Mouse (Mus musculus) megakaryocyte, embryonic 14.5 days (primary cell): ENCODE data around the gene Cbfa2t3. TPM values are rescaled to one million over a fixed set of nuclear protein-coding genes. Genes with fewer than 3 reads are reported as not detected.

Experiments
- H3K27me3 ChIP-seq: replicated peaks from 2 replicates; pipeline ENCODE3; 2012; ENCODE audit warnings: inconsistent platforms
- H3K36me3 ChIP-seq: replicated peaks from 2 replicates; pipeline ENCODE3; 2012; ENCODE audit warnings: low read length, inconsistent platforms, mixed read lengths
- H3K4me1 ChIP-seq: 2 replicates; pipeline ENCODE4 v1.6.1; 2012; ENCODE audit warnings: inconsistent platforms
- H3K4me3 ChIP-seq: replicated peaks from 2 replicates; pipeline ENCODE3; 2012; ENCODE audit warnings: moderate library complexity, mild to moderate bottlenecking, inconsistent platforms
- H3K9me3 ChIP-seq: 2 replicates; pipeline ENCODE4 v1.6.1; 2012; ENCODE audit warnings: inconsistent platforms
- FLI1 ChIP-seq: IDR thresholded peaks from 2 replicates; pipeline ENCODE4 v1.6.1; 2012; ENCODE audit warnings: low read length, inconsistent platforms, mixed read lengths
- GATA1 ChIP-seq: IDR thresholded peaks from 3 replicates; pipeline ENCODE4 v1.6.1; 2012; ENCODE audit warnings: mixed read lengths, low read length, inconsistent platforms, borderline replicate concordance
- polyA plus RNA-seq: library from polyadenylated mRNA; stranded (reverse); fragments of >175 nt; gene quantifications from 2 replicates; pipeline ENCODE4 v1.2.3, GENCODE M21; 2012; ENCODE audit warnings: low replicate concordance; ENCODE audit not compliant: insufficient read depth

Cbfa2t3 gene
- polyA plus RNA-seq, 1 experiment = 54.9 TPM

DNA sequence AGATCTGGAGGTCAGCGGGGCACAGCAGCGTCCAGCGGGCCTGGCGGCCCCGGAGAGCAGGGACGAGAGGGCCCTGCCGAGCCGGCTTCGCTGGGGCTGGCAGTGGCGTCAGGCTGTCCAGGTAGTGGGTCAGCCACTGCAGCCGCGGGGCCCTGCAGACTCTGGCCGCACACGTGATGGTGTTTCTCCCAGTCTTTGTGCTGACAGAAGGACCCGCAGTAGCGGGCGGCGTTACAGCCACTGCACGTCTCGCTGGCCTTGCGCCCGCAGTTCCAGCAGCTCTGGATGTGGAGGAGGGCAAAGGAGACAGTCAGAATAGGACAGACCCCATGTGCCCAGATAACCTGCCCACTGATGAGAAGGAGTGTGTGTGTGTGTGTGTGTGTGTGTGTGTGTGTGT lies 68.2 kb downstream of the Cbfa2t3 start:
- peaks cover 48% of the 10 kb centered on the region for H3K4me1 ChIP-seq
- no peaks in the 10 kb centered on the region for H3K9me3 ChIP-seq
- H3K27me3 ChIP-seq = no peaks in the 10 kb centered on the region
- H3K4me3 ChIP-seq = no peak overlapping the region
- no peak for TF ChIP-seq GATA1
- TF ChIP-seq FLI1 = no peak
- H3K36me3 ChIP-seq = peaks cover 91% of the 10 kb centered on the region

DNA sequence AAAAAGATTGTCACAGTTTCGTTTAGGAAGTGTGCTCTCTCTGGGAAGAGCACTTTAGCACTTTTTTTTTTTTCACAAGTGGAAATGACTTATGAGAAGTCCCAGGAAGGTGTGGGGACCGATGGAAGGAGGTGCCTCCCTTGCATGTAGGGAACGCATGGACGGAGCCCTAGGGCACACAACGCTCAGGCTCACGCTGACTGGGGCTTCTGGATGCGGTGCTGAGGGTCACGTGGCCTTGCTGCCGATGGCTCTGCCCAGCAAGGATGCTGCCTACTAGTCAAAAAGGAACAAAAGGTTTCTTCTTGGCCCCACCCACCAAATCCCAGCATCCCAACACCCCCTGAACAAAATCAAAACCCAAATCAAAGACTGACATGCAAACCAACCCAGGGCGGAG lies 69.5 kb downstream of the Cbfa2t3 start:
- TF ChIP-seq GATA1 = no peak
- peaks cover 90% of the 10 kb centered on the region for H3K36me3 ChIP-seq
- H3K4me1 ChIP-seq = peaks cover 54% of the 10 kb centered on the region
- no peaks in the 10 kb centered on the region for H3K9me3 ChIP-seq
- no peaks in the 10 kb centered on the region for H3K27me3 ChIP-seq
- H3K4me3 ChIP-seq = no peak overlapping the region

DNA sequence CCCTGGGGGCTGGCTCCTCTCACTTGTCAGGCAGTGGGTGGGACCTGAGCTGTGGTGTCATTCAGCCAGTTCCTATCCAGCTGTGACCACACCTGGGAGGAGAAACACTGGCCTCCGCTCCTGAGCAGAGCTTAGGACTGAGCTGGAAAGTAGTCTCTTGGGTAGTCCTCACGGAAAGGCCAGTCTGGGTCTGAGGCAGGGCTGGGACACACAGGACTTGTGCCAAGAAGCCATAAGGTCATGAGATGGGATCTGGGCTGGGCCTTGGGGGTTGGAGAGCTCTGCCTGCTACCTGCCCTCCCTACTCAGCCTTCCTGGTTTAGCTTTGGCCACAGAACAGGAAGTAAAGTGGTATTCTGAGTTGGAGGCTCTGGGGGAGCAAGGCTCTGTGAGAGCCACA lies 72.0 kb downstream of the Cbfa2t3 start:
- TF ChIP-seq GATA1 (no peak), FLI1 (no peak)
- no peak overlapping the region for H3K4me3 ChIP-seq
- peaks cover 62% of the 10 kb centered on the region for H3K4me1 ChIP-seq
- peaks cover 66% of the 10 kb centered on the region for H3K36me3 ChIP-seq
- peaks cover 4% of the 10 kb centered on the region for H3K27me3 ChIP-seq
- no peaks in the 10 kb centered on the region for H3K9me3 ChIP-seq

DNA sequence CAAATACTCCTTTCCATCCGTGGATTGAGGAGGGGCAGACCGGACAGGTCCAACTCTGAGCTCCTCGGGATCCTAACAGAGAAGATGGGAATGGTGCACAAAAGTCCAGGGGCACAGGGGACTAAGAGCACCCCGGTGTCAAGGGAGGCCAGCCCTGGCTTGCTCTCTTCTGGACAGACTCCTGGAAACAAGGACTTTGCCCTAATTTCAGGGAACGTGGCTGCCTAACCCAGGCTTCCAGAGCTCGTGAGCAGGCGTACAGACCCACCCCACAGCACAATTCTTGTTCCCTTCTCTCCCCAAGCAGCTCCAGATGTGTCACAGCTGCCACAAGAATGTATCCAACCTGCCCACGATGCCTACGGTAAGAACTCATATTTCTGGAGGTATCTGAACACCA lies 73.1 kb downstream of the Cbfa2t3 start:
- H3K4me1 ChIP-seq = peaks cover 64% of the 10 kb centered on the region
- H3K36me3 ChIP-seq = peaks cover 60% of the 10 kb centered on the region
- no peaks in the 10 kb centered on the region for H3K9me3 ChIP-seq
- peaks cover 10% of the 10 kb centered on the region for H3K27me3 ChIP-seq
- no peak overlapping the region for H3K4me3 ChIP-seq
- no peak for TF ChIP-seq FLI1
- no peak for TF ChIP-seq GATA1

DNA sequence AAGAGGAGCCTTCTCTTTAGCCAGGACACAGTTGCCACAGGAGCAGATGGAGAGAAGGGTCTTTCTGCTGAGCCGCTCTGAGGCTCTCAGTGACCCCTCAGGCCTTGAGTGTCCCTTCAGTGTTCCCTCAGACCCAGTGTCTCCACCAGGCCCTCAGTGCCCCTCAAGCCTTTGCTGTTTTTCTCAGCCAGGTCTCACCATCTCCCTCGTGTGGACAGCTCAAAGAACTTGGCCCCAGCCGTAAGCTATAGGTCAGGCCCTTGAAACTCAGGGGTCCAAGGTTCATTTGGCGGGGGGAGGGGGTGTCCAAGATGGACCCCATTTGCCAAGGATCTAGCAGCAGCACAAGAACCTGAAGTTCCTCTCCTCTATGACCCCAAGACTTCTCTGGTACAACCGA lies 74.3 kb downstream of the Cbfa2t3 start:
- peaks cover 70% of the 10 kb centered on the region for H3K4me1 ChIP-seq
- H3K36me3 ChIP-seq = peaks cover 48% of the 10 kb centered on the region
- no peaks in the 10 kb centered on the region for H3K9me3 ChIP-seq

DNA sequence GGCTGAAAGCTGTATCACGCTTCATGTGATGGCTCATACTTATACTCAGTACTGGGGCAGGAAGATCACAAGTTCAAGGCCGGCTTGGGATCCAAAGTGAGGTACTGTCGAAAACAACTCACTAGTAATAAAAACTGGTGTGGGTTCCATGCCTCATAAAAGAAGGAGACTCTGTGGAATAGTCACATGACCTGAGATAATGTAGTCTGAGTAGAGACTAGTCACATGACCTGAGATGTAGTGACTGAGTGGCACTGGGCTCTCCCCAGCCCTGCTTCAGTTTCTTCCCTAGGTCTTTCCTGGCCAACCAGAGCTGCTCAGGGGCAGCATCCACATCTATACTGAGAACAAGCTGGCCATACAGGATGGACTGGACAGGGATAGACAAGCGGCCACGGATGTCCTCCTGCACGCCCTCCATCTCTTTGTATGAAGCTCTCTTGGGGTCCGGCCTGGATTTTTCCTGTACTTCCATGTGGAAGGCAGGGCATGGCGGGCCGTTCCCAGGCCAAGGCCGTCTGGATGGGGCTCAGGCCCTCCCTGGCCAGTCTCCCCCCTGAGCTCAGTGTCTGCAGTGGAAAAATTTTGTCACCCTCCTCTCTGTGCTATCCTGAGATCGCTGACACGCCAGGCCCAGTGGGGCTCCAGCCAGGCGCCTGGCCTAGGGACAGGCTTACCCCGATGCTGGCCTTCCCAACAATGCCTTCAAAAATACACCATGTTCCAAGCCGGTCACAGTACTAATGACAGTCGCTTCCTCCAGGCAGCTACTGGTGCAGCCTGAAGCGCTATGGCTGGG lies 74.9 kb downstream of the Cbfa2t3 start:
- TF ChIP-seq FLI1 = no peak
- no peak for TF ChIP-seq GATA1
- H3K36me3 ChIP-seq = peaks cover 42% of the 10 kb centered on the region
- no peak overlapping the region for H3K4me3 ChIP-seq
- H3K4me1 ChIP-seq = peaks cover 66% of the 10 kb centered on the region
- no peaks in the 10 kb centered on the region for H3K9me3 ChIP-seq
- H3K27me3 ChIP-seq = peaks cover 12% of the 10 kb centered on the region

More for the DNA sequence above, 74.3 kb downstream of the Cbfa2t3 start:
- TF ChIP-seq FLI1 = no peak
- no peak for TF ChIP-seq GATA1
- H3K27me3 ChIP-seq = peaks cover 10% of the 10 kb centered on the region
- no peak overlapping the region for H3K4me3 ChIP-seq

DNA sequence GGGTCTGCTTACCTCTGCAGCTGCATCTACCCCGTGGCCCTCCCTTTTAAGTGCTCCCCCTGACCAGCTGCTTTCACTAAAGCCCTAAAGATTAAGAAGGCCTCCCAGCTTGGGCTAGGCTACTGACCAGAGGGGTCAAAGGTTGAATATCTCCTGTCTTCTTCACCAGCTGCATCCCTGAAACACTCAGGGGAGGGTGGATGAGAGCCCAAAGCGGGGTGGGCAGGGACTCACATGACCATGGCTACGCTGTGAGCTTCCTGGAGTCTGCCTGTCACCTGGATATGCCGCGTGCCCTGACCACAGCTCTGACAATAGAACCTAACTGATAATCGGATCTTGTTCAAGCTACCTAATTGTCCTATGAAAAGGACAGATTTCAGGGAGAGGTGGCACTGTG lies 76.2 kb downstream of the Cbfa2t3 start, which contains the start of gene Pabpn1l:
TSS of gene Pabpn1l (minus strand) at position 13 of the 400 bp plus-strand sequence.
- no peaks in the 10 kb centered on the region for H3K9me3 ChIP-seq
- peaks cover 66% of the 10 kb centered on the region for H3K4me1 ChIP-seq
- peaks cover 29% of the 10 kb centered on the region for H3K36me3 ChIP-seq
- TF ChIP-seq GATA1 = no peak
- TF ChIP-seq FLI1 = no peak
- H3K27me3 ChIP-seq = peaks cover 12% of the 10 kb centered on the region
- H3K4me3 ChIP-seq = no peak within 1 kb of the TSS

DNA sequence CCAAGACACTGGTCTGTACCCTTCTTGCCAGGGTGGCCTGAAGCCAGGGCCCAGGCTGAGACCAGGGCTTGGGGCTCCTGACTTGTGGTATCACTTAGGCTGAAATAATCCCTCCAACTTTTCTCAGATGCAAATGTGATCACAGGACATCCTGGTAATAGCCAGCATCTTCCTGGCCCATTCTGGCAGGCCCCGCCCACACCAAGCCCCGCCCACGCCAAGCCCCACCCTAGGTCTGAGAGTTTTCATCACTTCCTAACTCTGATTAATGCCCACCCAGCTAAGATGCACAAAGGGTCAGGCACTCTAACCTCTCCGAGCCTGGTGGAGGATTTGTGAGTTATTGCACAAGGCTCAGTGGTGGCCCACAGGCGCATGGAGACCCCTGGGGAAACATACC lies 78.5 kb downstream of the Cbfa2t3 start:
- peaks cover 12% of the 10 kb centered on the region for H3K27me3 ChIP-seq
- H3K4me1 ChIP-seq = peaks cover 54% of the 10 kb centered on the region
- no peaks in the 10 kb centered on the region for H3K9me3 ChIP-seq
- H3K36me3 ChIP-seq = peaks cover 23% of the 10 kb centered on the region
- TF ChIP-seq FLI1 (no peak), GATA1 (no peak)
- H3K4me3 ChIP-seq = no peak overlapping the region

DNA sequence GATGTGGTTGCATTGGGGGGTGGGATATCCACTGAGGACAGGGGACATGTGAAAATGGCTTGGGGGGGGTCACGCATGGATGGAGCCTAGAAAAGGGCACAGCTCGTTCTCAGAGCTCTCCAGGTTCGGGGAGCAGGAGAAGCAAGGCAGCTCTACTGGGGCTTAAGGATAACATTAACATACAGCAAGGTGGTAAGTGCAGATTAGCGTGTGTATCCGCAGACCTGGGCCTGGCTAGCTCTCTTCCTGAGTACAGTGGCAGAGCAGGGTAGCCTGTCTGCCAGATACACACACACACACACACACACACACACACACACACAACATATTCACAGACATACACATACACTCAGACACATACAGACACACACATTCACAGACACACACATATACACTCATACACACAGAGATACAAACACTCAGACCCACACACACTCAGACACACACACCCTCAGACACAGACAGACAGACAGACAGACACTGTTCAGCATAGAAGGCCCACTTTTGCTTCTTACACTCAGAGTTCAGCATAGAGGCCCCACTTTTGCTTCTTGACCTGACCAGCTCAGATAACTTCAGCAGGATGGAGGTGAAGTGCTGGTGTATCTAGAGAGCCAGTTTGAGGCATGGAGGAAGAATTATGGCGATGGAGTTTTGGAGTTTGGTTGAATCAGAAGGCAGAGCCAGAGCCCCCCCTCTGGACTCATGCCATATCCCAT lies 80.1 kb downstream of the Cbfa2t3 start:
- H3K36me3 ChIP-seq = peaks cover 27% of the 10 kb centered on the region
- no peaks in the 10 kb centered on the region for H3K9me3 ChIP-seq
- TF ChIP-seq GATA1 (no peak), FLI1 (no peak)
- H3K27me3 ChIP-seq = peaks cover 12% of the 10 kb centered on the region
- peaks cover 40% of the 10 kb centered on the region for H3K4me1 ChIP-seq
- no peak overlapping the region for H3K4me3 ChIP-seq

DNA sequence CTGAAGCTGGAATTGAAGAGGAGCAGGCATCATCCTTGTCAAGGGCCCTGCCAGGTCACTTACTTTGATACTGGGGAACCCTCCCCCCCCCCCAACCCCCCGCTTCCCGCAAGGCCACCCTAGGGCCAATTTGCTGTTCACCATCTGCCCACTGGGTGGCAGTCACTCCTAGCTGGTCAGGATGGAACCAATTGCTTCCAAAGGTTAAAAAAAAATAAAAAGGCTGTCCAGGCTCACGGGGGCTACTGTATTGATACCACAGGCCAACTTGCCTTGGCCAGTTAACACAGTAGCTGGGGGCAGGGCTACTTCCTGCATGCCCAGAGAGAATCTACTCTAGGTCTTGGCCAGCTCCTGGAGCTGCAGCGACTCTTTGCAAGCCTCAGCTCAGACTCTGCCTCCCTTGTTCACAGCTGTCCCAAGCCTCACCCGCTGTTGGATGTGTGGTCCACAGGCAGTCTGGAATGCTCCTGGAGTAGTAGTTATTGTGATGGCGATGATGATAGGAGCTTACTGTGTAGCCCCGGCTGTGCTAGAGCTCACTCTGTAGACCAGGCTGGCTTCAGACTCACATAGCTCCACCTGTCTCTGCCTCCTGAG lies 80.9 kb downstream of the Cbfa2t3 start:
- Histone ChIP-seq H3K4me1 (peaks cover 43% of the 10 kb centered on the region), H3K9me3 (no peaks in the 10 kb centered on the region), H3K36me3 (peaks cover 35% of the 10 kb centered on the region), H3K27me3 (peaks cover 12% of the 10 kb centered on the region), H3K4me3 (no peak overlapping the region)
- no peak for TF ChIP-seq GATA1
